Mouse (Mus musculus): ENCODE measurements around the gene Rsph14. TPM values are rescaled to one million over a fixed set of nuclear protein-coding genes. Genes with fewer than 3 reads are reported as not detected.

Rsph14 gene
- polyA plus RNA-seq, 1 experiment from 2014 or later, result not detected

- WGBS, result 78% methylated on average over 10 of the region's 10 CpGs
- no peaks in the 10 kb centered on the region for H3K27me3 ChIP-seq (ENCODE audit: control insufficient read depth, insufficient read depth, low read length)
- no peaks in the 10 kb centered on the region for H3K9me3 ChIP-seq (ENCODE audit: control insufficient read depth, low read length)
- ATAC-seq (ENCODE audit: low FRiP score, low TSS enrichment), result peak; percentile 64; the same call in 1 of the 2 replicates
- H3K4me3 ChIP-seq (ENCODE audit: low read length), result no peak overlapping the region
- H3K9ac ChIP-seq (ENCODE audit: low read depth, low read length), result no peak overlapping the region
- no peak overlapping the region for H3K27ac ChIP-seq (ENCODE audit: low read depth, low read length)
- H3K4me1 ChIP-seq (ENCODE audit: control insufficient read depth, insufficient read depth, low read length), result no peaks in the 10 kb centered on the region
- H3K36me3 ChIP-seq (ENCODE audit: control insufficient read depth, insufficient read depth, low read length), result no peaks in the 10 kb centered on the region
- H3K4me2 ChIP-seq (replicated peaks; ENCODE audit: low read depth, low read length), result no peak overlapping the region
Measured at GRCm38 (mm10) chr10:74937003-74937790, 95.2 kb downstream of the Rsph14 start.

- no peaks in the 10 kb centered on the region for H3K9me3 ChIP-seq (ENCODE audit: control insufficient read depth, low read length)
- no peak overlapping the region for H3K9ac ChIP-seq (ENCODE audit: low read depth, low read length)
- 31% methylated on average over 6 of the region's 6 CpGs for WGBS
- H3K27me3 ChIP-seq (ENCODE audit: control insufficient read depth, insufficient read depth, low read length), result no peaks in the 10 kb centered on the region
- no peak overlapping the region for H3K4me3 ChIP-seq (ENCODE audit: low read length)
- H3K36me3 ChIP-seq (ENCODE audit: control insufficient read depth, insufficient read depth, low read length), result no peaks in the 10 kb centered on the region
- ATAC-seq (ENCODE audit: low FRiP score, low TSS enrichment), result no peak
- no peak overlapping the region for H3K4me2 ChIP-seq (replicated peaks; ENCODE audit: low read depth, low read length)
- H3K27ac ChIP-seq (ENCODE audit: low read depth, low read length), result no peak overlapping the region
- no peaks in the 10 kb centered on the region for H3K4me1 ChIP-seq (ENCODE audit: control insufficient read depth, insufficient read depth, low read length)
Measured at GRCm38 (mm10) chr10:74935016-74935415, 97.4 kb downstream of the Rsph14 start.

- H3K4me1 ChIP-seq (ENCODE audit: control insufficient read depth, insufficient read depth, low read length), result no peaks in the 10 kb centered on the region
- H3K27me3 ChIP-seq (ENCODE audit: control insufficient read depth, insufficient read depth, low read length), result no peaks in the 10 kb centered on the region
- ATAC-seq (ENCODE audit: low FRiP score, low TSS enrichment), result no peak
- WGBS, result 79% methylated on average over 12 of the region's 12 CpGs
- no peak overlapping the region for H3K4me3 ChIP-seq (ENCODE audit: low read length)
- H3K9me3 ChIP-seq (ENCODE audit: control insufficient read depth, low read length), result no peaks in the 10 kb centered on the region
- H3K4me2 ChIP-seq (replicated peaks; ENCODE audit: low read depth, low read length), result no peak overlapping the region
- no peak overlapping the region for H3K27ac ChIP-seq (ENCODE audit: low read depth, low read length)
- H3K9ac ChIP-seq (ENCODE audit: low read depth, low read length), result no peak overlapping the region
- H3K36me3 ChIP-seq (ENCODE audit: control insufficient read depth, insufficient read depth, low read length), result no peaks in the 10 kb centered on the region
Measured at GRCm38 (mm10) chr10:74934521-74934920, 97.9 kb downstream of the Rsph14 start.

- 88% methylated on average over 19 of the region's 19 CpGs for WGBS
- Histone ChIP-seq H3K27ac (ENCODE audit: low read depth, low read length) (no peak overlapping the region), H3K4me1 (ENCODE audit: control insufficient read depth, insufficient read depth, low read length) (no peaks in the 10 kb centered on the region), H3K4me3 (ENCODE audit: low read length) (no peak overlapping the region), H3K9ac (ENCODE audit: low read depth, low read length) (no peak overlapping the region), H3K36me3 (ENCODE audit: control insufficient read depth, insufficient read depth, low read length) (no peaks in the 10 kb centered on the region), H3K4me2 (replicated peaks; ENCODE audit: low read depth, low read length) (no peak overlapping the region), H3K9me3 (ENCODE audit: control insufficient read depth, low read length) (no peaks in the 10 kb centered on the region), H3K27me3 (ENCODE audit: control insufficient read depth, insufficient read depth, low read length) (no peaks in the 10 kb centered on the region)
- ATAC-seq (ENCODE audit: low FRiP score, low TSS enrichment), result no peak
Measured at GRCm38 (mm10) chr10:74933548-74934190, 98.7 kb downstream of the Rsph14 start.

GRCm38 (mm10) chr10:74932487-74932886 is 99.9 kb downstream of the Rsph14 start:
- Histone ChIP-seq H3K9ac (ENCODE audit: low read depth, low read length) (no peak overlapping the region), H3K36me3 (ENCODE audit: control insufficient read depth, insufficient read depth, low read length) (no peaks in the 10 kb centered on the region), H3K27me3 (ENCODE audit: control insufficient read depth, insufficient read depth, low read length) (no peaks in the 10 kb centered on the region), H3K9me3 (ENCODE audit: control insufficient read depth, low read length) (no peaks in the 10 kb centered on the region), H3K4me2 (replicated peaks; ENCODE audit: low read depth, low read length) (no peak overlapping the region), H3K27ac (ENCODE audit: low read depth, low read length) (no peak overlapping the region), H3K4me1 (ENCODE audit: control insufficient read depth, insufficient read depth, low read length) (no peaks in the 10 kb centered on the region), H3K4me3 (ENCODE audit: low read length) (no peak overlapping the region)
- 83% methylated on average over 6 of the region's 6 CpGs for WGBS
- no peak for ATAC-seq (ENCODE audit: low FRiP score, low TSS enrichment)

GRCm38 (mm10) chr10:74931631-74932030 is 100.8 kb downstream of the Rsph14 start:
- Histone ChIP-seq H3K4me3 (ENCODE audit: low read length) (no peak overlapping the region), H3K27me3 (ENCODE audit: control insufficient read depth, insufficient read depth, low read length) (no peaks in the 10 kb centered on the region), H3K4me2 (replicated peaks; ENCODE audit: low read depth, low read length) (no peak overlapping the region), H3K9me3 (ENCODE audit: control insufficient read depth, low read length) (no peaks in the 10 kb centered on the region), H3K9ac (ENCODE audit: low read depth, low read length) (no peak overlapping the region), H3K36me3 (ENCODE audit: control insufficient read depth, insufficient read depth, low read length) (no peaks in the 10 kb centered on the region), H3K4me1 (ENCODE audit: control insufficient read depth, insufficient read depth, low read length) (no peaks in the 10 kb centered on the region), H3K27ac (ENCODE audit: low read depth, low read length) (no peak overlapping the region)
- no peak for ATAC-seq (ENCODE audit: low FRiP score, low TSS enrichment)
- WGBS, result 75% methylated on average over 6 of the region's 6 CpGs

- no peak overlapping the region for H3K9ac ChIP-seq (ENCODE audit: low read depth, low read length)
- 85% methylated on average over 3 of the region's 3 CpGs for WGBS
- no peaks in the 10 kb centered on the region for H3K9me3 ChIP-seq (ENCODE audit: control insufficient read depth, low read length)
- H3K27ac ChIP-seq (ENCODE audit: low read depth, low read length), result no peak overlapping the region
- no peaks in the 10 kb centered on the region for H3K36me3 ChIP-seq (ENCODE audit: control insufficient read depth, insufficient read depth, low read length)
- no peak overlapping the region for H3K4me3 ChIP-seq (ENCODE audit: low read length)
- H3K4me2 ChIP-seq (replicated peaks; ENCODE audit: low read depth, low read length), result no peak overlapping the region
- H3K27me3 ChIP-seq (ENCODE audit: control insufficient read depth, insufficient read depth, low read length), result no peaks in the 10 kb centered on the region
- no peak for ATAC-seq (ENCODE audit: low FRiP score, low TSS enrichment)
- H3K4me1 ChIP-seq (ENCODE audit: control insufficient read depth, insufficient read depth, low read length), result no peaks in the 10 kb centered on the region
Measured at GRCm38 (mm10) chr10:74930541-74930940, 101.8 kb downstream of the Rsph14 start.

GRCm38 (mm10) chr10:74929578-74929977 is 102.8 kb downstream of the Rsph14 start:
- H3K27ac ChIP-seq (ENCODE audit: low read depth, low read length), result no peak overlapping the region
- no peaks in the 10 kb centered on the region for H3K4me1 ChIP-seq (ENCODE audit: control insufficient read depth, insufficient read depth, low read length)
- no peak overlapping the region for H3K4me3 ChIP-seq (ENCODE audit: low read length)
- no peaks in the 10 kb centered on the region for H3K36me3 ChIP-seq (ENCODE audit: control insufficient read depth, insufficient read depth, low read length)
- 77% methylated on average over 6 of the region's 6 CpGs for WGBS
- no peaks in the 10 kb centered on the region for H3K9me3 ChIP-seq (ENCODE audit: control insufficient read depth, low read length)
- no peaks in the 10 kb centered on the region for H3K27me3 ChIP-seq (ENCODE audit: control insufficient read depth, insufficient read depth, low read length)
- ATAC-seq (ENCODE audit: low FRiP score, low TSS enrichment), result peak; percentile 7; the same call in 1 of the 2 replicates
- H3K4me2 ChIP-seq (replicated peaks; ENCODE audit: low read depth, low read length), result no peak overlapping the region
- H3K9ac ChIP-seq (ENCODE audit: low read depth, low read length), result no peak overlapping the region

- no peak for ATAC-seq (ENCODE audit: low FRiP score, low TSS enrichment)
- WGBS, result 84% methylated on average over 7 of the region's 7 CpGs
- H3K36me3 ChIP-seq (ENCODE audit: control insufficient read depth, insufficient read depth, low read length), result no peaks in the 10 kb centered on the region
- no peaks in the 10 kb centered on the region for H3K27me3 ChIP-seq (ENCODE audit: control insufficient read depth, insufficient read depth, low read length)
- no peak overlapping the region for H3K27ac ChIP-seq (ENCODE audit: low read depth, low read length)
- H3K4me1 ChIP-seq (ENCODE audit: control insufficient read depth, insufficient read depth, low read length), result no peaks in the 10 kb centered on the region
- H3K4me2 ChIP-seq (replicated peaks; ENCODE audit: low read depth, low read length), result no peak overlapping the region
- H3K9ac ChIP-seq (ENCODE audit: low read depth, low read length), result no peak overlapping the region
- no peak overlapping the region for H3K4me3 ChIP-seq (ENCODE audit: low read length)
- no peaks in the 10 kb centered on the region for H3K9me3 ChIP-seq (ENCODE audit: control insufficient read depth, low read length)
Measured at GRCm38 (mm10) chr10:74928276-74928675, 104.1 kb downstream of the Rsph14 start.

Measured in kidney, embryonic 14.5 days (tissue).